Mouse (Mus musculus): ENCODE results near the gene Vegfa. TPM values are rescaled to one million over a fixed set of nuclear protein-coding genes. Genes with fewer than 3 reads are reported as not detected.

The Vegfa gene
- polyA plus RNA-seq, 1 experiment from 2014 or later, result 3.2 TPM

DNA sequence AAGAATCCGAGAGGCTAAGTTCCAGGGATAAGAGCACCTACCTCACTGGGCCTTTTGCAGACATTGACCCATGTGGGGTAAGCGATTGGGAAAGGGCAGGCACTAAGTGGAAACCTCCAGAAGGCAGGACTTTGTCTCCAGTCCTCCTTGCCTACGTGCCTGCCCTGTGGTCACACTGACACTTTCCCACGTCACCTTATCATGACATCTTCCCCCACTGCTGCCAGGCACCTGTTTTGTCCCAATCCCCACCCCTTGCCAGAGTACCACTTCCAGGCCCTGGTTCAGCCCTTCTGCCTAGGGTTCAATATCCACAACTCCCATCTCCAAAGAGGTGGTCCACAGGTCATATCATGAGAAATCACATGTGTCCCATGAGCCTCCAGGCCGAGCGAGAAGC is 16.2 kb downstream of the Vegfa start:
- Histone ChIP-seq H3K4me3 (ENCODE audit: low read depth, low read length) (no peak overlapping the region), H3K36me3 (replicated peaks; ENCODE audit: control insufficient read depth, insufficient read depth, low read depth, low read length) (peaks cover 8% of the 10 kb centered on the region), H3K4me1 (ENCODE audit: control insufficient read depth, insufficient read depth, low read length) (no peaks in the 10 kb centered on the region), H3K27me3 (ENCODE audit: control insufficient read depth, insufficient read depth, low read length) (no peaks in the 10 kb centered on the region), H3K4me2 (ENCODE audit: low read depth, low read length) (no peak overlapping the region), H3K9me3 (replicated peaks; ENCODE audit: control insufficient read depth, low read length) (no peaks in the 10 kb centered on the region), H3K9ac (replicated peaks; ENCODE audit: low read length) (no peak overlapping the region), H3K27ac (replicated peaks; ENCODE audit: low read depth, low read length) (no peak overlapping the region)
- 88% methylated on average over 6 of the region's 6 CpGs for WGBS
- ATAC-seq (replicated peaks; ENCODE audit: insufficient number of reproducible peaks, low FRiP score, low TSS enrichment, low read depth) (no peak), DNase-seq (ENCODE audit: low spot score) (no peak)

DNA sequence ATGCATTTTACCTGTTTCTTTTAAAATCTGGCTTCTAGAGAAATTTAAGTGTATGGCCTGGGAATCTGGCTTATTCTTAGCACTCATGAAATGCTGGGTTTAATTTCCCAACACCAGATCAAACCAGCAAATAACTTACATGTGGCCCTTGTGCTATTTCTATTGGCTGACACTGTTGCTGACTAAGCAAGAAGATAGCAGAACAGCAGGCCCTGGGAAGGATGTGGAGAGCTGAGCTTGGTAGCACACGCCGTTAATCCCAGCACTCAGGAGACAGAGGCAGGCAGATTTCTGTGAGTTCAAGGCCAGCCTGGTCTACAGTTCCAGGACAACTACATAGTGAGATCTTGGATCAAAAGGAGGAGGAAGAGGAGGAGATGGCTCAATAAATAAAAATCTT is 17.2 kb downstream of the Vegfa start:
- Histone ChIP-seq H3K4me2 (ENCODE audit: low read depth, low read length) (no peak overlapping the region), H3K4me3 (ENCODE audit: low read depth, low read length) (no peak overlapping the region), H3K9ac (replicated peaks; ENCODE audit: low read length) (no peak overlapping the region), H3K27me3 (ENCODE audit: control insufficient read depth, insufficient read depth, low read length) (no peaks in the 10 kb centered on the region), H3K36me3 (replicated peaks; ENCODE audit: control insufficient read depth, insufficient read depth, low read depth, low read length) (peaks cover 5% of the 10 kb centered on the region), H3K9me3 (replicated peaks; ENCODE audit: control insufficient read depth, low read length) (no peaks in the 10 kb centered on the region), H3K27ac (replicated peaks; ENCODE audit: low read depth, low read length) (no peak overlapping the region), H3K4me1 (ENCODE audit: control insufficient read depth, insufficient read depth, low read length) (no peaks in the 10 kb centered on the region)
- DNase-seq (ENCODE audit: low spot score) (no peak), ATAC-seq (replicated peaks; ENCODE audit: insufficient number of reproducible peaks, low FRiP score, low TSS enrichment, low read depth) (no peak)
- WGBS, result 89% methylated on average over 2 of the region's 2 CpGs

DNA sequence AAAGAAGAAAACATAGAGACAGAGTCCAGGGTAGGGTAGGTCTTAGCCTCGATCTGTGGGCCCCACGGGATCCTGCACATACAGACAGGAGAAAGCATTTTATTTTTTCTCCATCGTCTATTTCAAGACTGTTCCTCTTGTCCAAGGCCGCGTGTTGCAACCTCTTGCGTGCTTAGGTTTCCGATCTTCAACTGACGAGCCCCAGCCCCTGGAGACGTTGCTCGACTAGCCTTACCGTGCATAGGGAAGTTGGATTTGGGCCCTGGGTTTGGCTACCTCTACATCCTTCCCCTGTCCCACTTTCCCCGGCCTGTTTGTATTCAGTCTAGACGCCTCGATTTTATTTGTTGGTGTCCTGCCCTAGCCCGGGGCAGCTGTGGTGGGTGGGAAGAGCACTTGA is 18.6 kb downstream of the Vegfa start:
- Histone ChIP-seq H3K27ac (replicated peaks; ENCODE audit: low read depth, low read length) (no peak overlapping the region), H3K4me2 (ENCODE audit: low read depth, low read length) (no peak overlapping the region), H3K4me1 (ENCODE audit: control insufficient read depth, insufficient read depth, low read length) (no peaks in the 10 kb centered on the region), H3K36me3 (replicated peaks; ENCODE audit: control insufficient read depth, insufficient read depth, low read depth, low read length) (peaks cover 3% of the 10 kb centered on the region), H3K27me3 (ENCODE audit: control insufficient read depth, insufficient read depth, low read length) (no peaks in the 10 kb centered on the region), H3K9me3 (replicated peaks; ENCODE audit: control insufficient read depth, low read length) (no peaks in the 10 kb centered on the region), H3K9ac (replicated peaks; ENCODE audit: low read length) (no peak overlapping the region), H3K4me3 (ENCODE audit: low read depth, low read length) (no peak overlapping the region)
- no peak for ATAC-seq (replicated peaks; ENCODE audit: insufficient number of reproducible peaks, low FRiP score, low TSS enrichment, low read depth)
- no peak for DNase-seq (ENCODE audit: low spot score)
- 86% methylated on average over 15 of the region's 15 CpGs for WGBS

- Histone ChIP-seq H3K27ac (replicated peaks; ENCODE audit: low read depth, low read length) (no peak overlapping the region), H3K4me1 (ENCODE audit: control insufficient read depth, insufficient read depth, low read length) (no peaks in the 10 kb centered on the region), H3K9ac (replicated peaks; ENCODE audit: low read length) (no peak overlapping the region), H3K27me3 (ENCODE audit: control insufficient read depth, insufficient read depth, low read length) (no peaks in the 10 kb centered on the region), H3K4me3 (ENCODE audit: low read depth, low read length) (no peak overlapping the region), H3K36me3 (replicated peaks; ENCODE audit: control insufficient read depth, insufficient read depth, low read depth, low read length) (peaks cover 3% of the 10 kb centered on the region), H3K9me3 (replicated peaks; ENCODE audit: control insufficient read depth, low read length) (no peaks in the 10 kb centered on the region), H3K4me2 (ENCODE audit: low read depth, low read length) (no peak overlapping the region)
- 80% methylated on average over 8 of the region's 8 CpGs for WGBS
- ATAC-seq (replicated peaks; ENCODE audit: insufficient number of reproducible peaks, low FRiP score, low TSS enrichment, low read depth) (no peak), DNase-seq (ENCODE audit: low spot score) (no peak)
Measured at GRCm38 (mm10) chr17:46012211-46012610, 20.0 kb downstream of the Vegfa start.

GRCm38 (mm10) chr17:46010462-46010861 is 21.7 kb downstream of the Vegfa start:
- ATAC-seq (replicated peaks; ENCODE audit: insufficient number of reproducible peaks, low FRiP score, low TSS enrichment, low read depth) (no peak), DNase-seq (ENCODE audit: low spot score) (no peak)
- Histone ChIP-seq H3K4me3 (ENCODE audit: low read depth, low read length) (no peak overlapping the region), H3K27me3 (ENCODE audit: control insufficient read depth, insufficient read depth, low read length) (no peaks in the 10 kb centered on the region), H3K27ac (replicated peaks; ENCODE audit: low read depth, low read length) (no peak overlapping the region), H3K36me3 (replicated peaks; ENCODE audit: control insufficient read depth, insufficient read depth, low read depth, low read length) (no peaks in the 10 kb centered on the region), H3K9me3 (replicated peaks; ENCODE audit: control insufficient read depth, low read length) (no peaks in the 10 kb centered on the region), H3K4me1 (ENCODE audit: control insufficient read depth, insufficient read depth, low read length) (no peaks in the 10 kb centered on the region), H3K4me2 (ENCODE audit: low read depth, low read length) (no peak overlapping the region), H3K9ac (replicated peaks; ENCODE audit: low read length) (no peak overlapping the region)
- 88% methylated on average over 6 of the region's 6 CpGs for WGBS

DNA sequence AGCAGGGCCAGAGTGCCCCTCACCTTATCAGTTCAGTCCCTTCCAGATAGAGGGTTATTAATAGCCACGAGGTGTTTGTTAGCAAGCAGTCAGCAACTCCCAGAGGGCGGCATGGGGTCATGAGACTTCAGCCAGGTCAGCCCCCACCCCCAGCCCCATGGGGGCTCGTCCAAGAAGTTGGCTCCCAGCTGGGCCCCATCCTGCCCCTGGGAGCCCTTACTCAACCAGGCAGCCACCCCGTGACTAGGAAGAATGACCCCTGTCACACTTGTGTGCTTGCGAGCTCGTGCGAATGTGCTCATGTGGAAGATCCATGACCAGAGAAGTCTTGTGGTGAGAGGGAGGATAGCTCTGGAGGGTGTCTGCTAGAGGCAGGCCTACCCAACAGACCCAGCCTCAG is 23.0 kb downstream of the Vegfa start:
- no peak for ATAC-seq (replicated peaks; ENCODE audit: insufficient number of reproducible peaks, low FRiP score, low TSS enrichment, low read depth)
- Histone ChIP-seq H3K9me3 (replicated peaks; ENCODE audit: control insufficient read depth, low read length) (no peaks in the 10 kb centered on the region), H3K9ac (replicated peaks; ENCODE audit: low read length) (no peak overlapping the region), H3K36me3 (replicated peaks; ENCODE audit: control insufficient read depth, insufficient read depth, low read depth, low read length) (no peaks in the 10 kb centered on the region), H3K4me3 (ENCODE audit: low read depth, low read length) (no peak overlapping the region), H3K27me3 (ENCODE audit: control insufficient read depth, insufficient read depth, low read length) (no peaks in the 10 kb centered on the region), H3K4me2 (ENCODE audit: low read depth, low read length) (no peak overlapping the region), H3K4me1 (ENCODE audit: control insufficient read depth, insufficient read depth, low read length) (no peaks in the 10 kb centered on the region), H3K27ac (replicated peaks; ENCODE audit: low read depth, low read length) (no peak overlapping the region)
- no peak for DNase-seq (ENCODE audit: low spot score)
- WGBS, result 60% methylated on average over 7 of the region's 7 CpGs

DNA sequence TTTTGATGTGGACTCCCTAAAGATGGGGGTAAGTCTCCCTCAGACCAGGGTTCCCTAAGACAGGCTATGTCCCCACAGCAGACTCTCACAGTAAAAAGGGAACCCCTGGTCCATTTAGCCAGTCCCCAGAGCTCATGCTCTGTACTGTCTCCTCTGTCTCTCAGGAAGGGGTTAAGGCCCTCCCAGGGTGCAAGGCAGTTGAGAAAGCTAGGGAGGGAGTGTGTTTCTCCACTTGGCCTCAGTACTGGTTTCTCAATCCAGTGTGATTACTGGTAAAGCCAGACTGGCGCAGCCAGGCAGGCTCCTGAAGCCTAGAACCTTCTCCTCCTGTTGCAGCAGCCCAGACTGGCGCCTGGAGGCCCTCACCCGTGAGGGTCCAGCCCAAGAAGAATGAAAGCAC is 26.7 kb downstream of the Vegfa start:
- Histone ChIP-seq H3K9ac (replicated peaks; ENCODE audit: low read length) (no peak overlapping the region), H3K36me3 (replicated peaks; ENCODE audit: control insufficient read depth, insufficient read depth, low read depth, low read length) (no peaks in the 10 kb centered on the region), H3K27me3 (ENCODE audit: control insufficient read depth, insufficient read depth, low read length) (no peaks in the 10 kb centered on the region), H3K4me2 (ENCODE audit: low read depth, low read length) (no peak overlapping the region), H3K4me3 (ENCODE audit: low read depth, low read length) (no peak overlapping the region), H3K9me3 (replicated peaks; ENCODE audit: control insufficient read depth, low read length) (no peaks in the 10 kb centered on the region), H3K4me1 (ENCODE audit: control insufficient read depth, insufficient read depth, low read length) (no peaks in the 10 kb centered on the region), H3K27ac (replicated peaks; ENCODE audit: low read depth, low read length) (no peak overlapping the region)
- ATAC-seq (replicated peaks; ENCODE audit: insufficient number of reproducible peaks, low FRiP score, low TSS enrichment, low read depth) (no peak), DNase-seq (ENCODE audit: low spot score) (no peak)
- WGBS, result 84% methylated on average over 3 of the region's 3 CpGs

- H3K27me3 ChIP-seq (ENCODE audit: control insufficient read depth, insufficient read depth, low read length), result no peaks in the 10 kb centered on the region
- WGBS, result 78% methylated on average over 5 of the region's 5 CpGs
- ATAC-seq (replicated peaks; ENCODE audit: insufficient number of reproducible peaks, low FRiP score, low TSS enrichment, low read depth) (no peak), DNase-seq (ENCODE audit: low spot score) (no peak)
- no peak overlapping the region for H3K27ac ChIP-seq (replicated peaks; ENCODE audit: low read depth, low read length)
- no peak overlapping the region for H3K4me2 ChIP-seq (ENCODE audit: low read depth, low read length)
- H3K4me3 ChIP-seq (ENCODE audit: low read depth, low read length), result no peak overlapping the region
- H3K4me1 ChIP-seq (ENCODE audit: control insufficient read depth, insufficient read depth, low read length), result no peaks in the 10 kb centered on the region
- H3K9ac ChIP-seq (replicated peaks; ENCODE audit: low read length), result no peak overlapping the region
- no peaks in the 10 kb centered on the region for H3K9me3 ChIP-seq (replicated peaks; ENCODE audit: control insufficient read depth, low read length)
- H3K36me3 ChIP-seq (replicated peaks; ENCODE audit: control insufficient read depth, insufficient read depth, low read depth, low read length), result no peaks in the 10 kb centered on the region
Measured at GRCm38 (mm10) chr17:46004482-46004881, 27.7 kb downstream of the Vegfa start.

All from embryonic facial prominence, embryonic 11.5 days (tissue).